Mouse (Mus musculus): ENCODE measurements around the gene Pld6.

DNA sequence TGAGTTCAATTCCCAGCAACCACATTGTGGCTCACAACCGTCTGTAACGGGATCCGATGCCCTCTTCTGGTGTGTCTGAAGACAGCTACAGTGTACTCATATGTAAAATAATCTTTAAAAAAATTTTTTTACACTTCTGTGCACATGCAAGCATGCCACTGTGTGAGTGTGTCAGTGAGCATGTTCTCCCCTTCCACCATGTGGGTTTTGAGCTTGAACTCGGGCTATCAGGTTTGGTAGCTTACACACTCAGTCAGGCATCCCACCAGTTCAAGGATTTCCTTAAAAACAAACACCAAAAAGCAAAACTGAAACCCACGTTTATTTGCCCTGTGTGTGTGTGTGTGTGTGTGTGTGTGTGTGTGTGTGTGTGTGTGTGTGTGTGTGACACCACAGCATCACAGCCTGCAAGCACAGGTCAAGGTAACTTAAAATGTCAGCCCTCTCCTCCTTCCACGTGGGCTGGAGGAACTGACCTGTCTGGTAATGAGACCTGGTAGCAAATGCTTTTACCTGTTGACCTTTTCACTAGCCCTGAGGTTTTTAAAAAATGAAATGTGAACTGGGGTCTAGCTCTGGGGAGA is 28.1 kb upstream of the Pld6 start:
- TF ChIP-seq CTCF (IDR thresholded peaks at IDR 0.05; ENCODE audit: borderline replicate concordance, extremely low read depth, insufficient read depth, insufficient read length) (no peak), POLR2A (IDR thresholded peaks at IDR 0.05; ENCODE audit: borderline replicate concordance, extremely low read depth, insufficient read depth, insufficient read length, poor library complexity, severe bottlenecking) (no peak)
